Mouse (Mus musculus): ENCODE data around the gene Rpp38.

GRCm38 (mm10) chr2:3323132-3323531 lies 9.3 kb downstream of the Rpp38 start:
- TF ChIP-seq CTCF (IDR thresholded peaks at IDR 0.05; ENCODE audit: control insufficient read depth, insufficient read depth, insufficient replicate concordance, low read depth, low read length): no peak
- no peak for TF ChIP-seq POLR2A (IDR thresholded peaks at IDR 0.05; ENCODE audit: control insufficient read depth, low read depth, low read length)

Measured in testis, adult 2 months (tissue).